Mouse (Mus musculus): ENCODE measurements around the gene Sh3kbp1. TPM values are rescaled to one million over a fixed set of nuclear protein-coding genes. Genes with fewer than 3 reads are reported as not detected.

Sh3kbp1 gene
- total and polyA plus RNA-seq, 3 experiments: 45.4 to 85.8 (median 48.2) TPM

- in situ Hi-C loops (cut with MboI; ENCODE audit: low pct_ligation_motif_present, low pct_unique_long_range_greater_than_20kb, low sequenced_read_pairs): no loop called here
- TF ChIP-seq BHLHE40 (IDR thresholded peaks at IDR 0.05; ENCODE audit: low read depth, low read length) (no peak), POLR2AphosphoS2 (IDR thresholded peaks at IDR 0.05; ENCODE audit: low read depth, low read length) (no peak), TBP (conservative IDR thresholded peaks at IDR 0.05; ENCODE audit: low read depth, low read length) (no peak)
- dilution Hi-C loops (cut with MboI; ENCODE audit: extremely low pct_ligation_motif_present, extremely low pct_unique_long_range_greater_than_20kb, low sequenced_read_pairs): no loop called here
- no peaks in the 10 kb centered on the region for H3K27me3 ChIP-seq (replicated peaks)
- H3K4me1 ChIP-seq (ENCODE audit: control insufficient read depth in 1 of 2, insufficient read depth in 2 of 2): no peaks in the 10 kb centered on the region
- no peak for DNase-seq (ENCODE audit: extremely low read depth)
- H3K4me3 ChIP-seq (replicated peaks in 1 of 3; ENCODE audit: low read depth in 2 of 3, low read length in 2 of 3, poor library complexity in 1 of 3): no peak overlapping the region
- no peaks in the 10 kb centered on the region for H3K9me3 ChIP-seq (replicated peaks; ENCODE audit: low read length)
- no peak overlapping the region for H3K9ac ChIP-seq (ENCODE audit: insufficient read depth, low read depth)
- peaks cover 0 to 3% of the 10 kb centered on the region in 2 experiments for H3K36me3 ChIP-seq (replicated peaks in 1 of 2; ENCODE audit: control insufficient read depth in 1 of 2, insufficient read depth in 1 of 2, low read length in 1 of 2)
- 0 out of 2 replicates have a peak, but pooled peaks cover 2% of the 10 kb centered on the region for H3K79me2 ChIP-seq (replicated peaks; ENCODE audit: control insufficient read depth, extremely low read depth, insufficient read depth, poor library complexity, severe bottlenecking)
- H3K27ac ChIP-seq (ENCODE audit: insufficient read depth, low read depth): no peak overlapping the region
- H3K4me2 ChIP-seq (ENCODE audit: insufficient read depth, low read depth, poor library complexity, severe bottlenecking): no peak overlapping the region
Observed at GRCm38 (mm10) chrX:159856866-159857265, 229.8 kb downstream of the Sh3kbp1 start.

DNA sequence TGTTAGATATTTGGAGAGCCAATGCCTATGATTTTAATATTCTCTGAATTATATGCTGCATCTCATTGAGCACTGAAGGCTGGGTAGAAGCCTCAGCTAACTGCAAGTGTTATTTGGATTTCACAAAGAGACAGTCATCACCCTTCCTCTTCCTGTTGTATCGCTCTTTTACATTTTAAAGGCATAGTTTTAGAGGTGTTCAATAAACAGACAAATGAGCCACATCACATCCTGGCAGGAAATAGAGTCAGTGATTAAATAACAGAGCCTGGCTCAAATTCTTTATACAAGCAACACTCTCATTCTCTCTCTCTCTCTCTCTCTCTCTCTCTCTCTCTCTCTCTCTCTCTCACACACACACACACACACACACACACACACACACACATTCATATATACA lies 231.1 kb downstream of the Sh3kbp1 start:
- Histone ChIP-seq H3K27ac (ENCODE audit: insufficient read depth, low read depth) (no peak overlapping the region), H3K79me2 (replicated peaks; ENCODE audit: control insufficient read depth, extremely low read depth, insufficient read depth, poor library complexity, severe bottlenecking) (0 out of 2 replicates have a peak, but pooled peaks cover 2% of the 10 kb centered on the region), H3K9me3 (replicated peaks; ENCODE audit: low read length) (no peaks in the 10 kb centered on the region), H3K27me3 (replicated peaks) (no peaks in the 10 kb centered on the region), H3K4me3 (replicated peaks in 1 of 3; ENCODE audit: low read depth in 2 of 3, low read length in 2 of 3, poor library complexity in 1 of 3) (no peak overlapping the region), H3K9ac (ENCODE audit: insufficient read depth, low read depth) (no peak overlapping the region), H3K36me3 (replicated peaks in 1 of 2; ENCODE audit: control insufficient read depth in 1 of 2, insufficient read depth in 1 of 2, low read length in 1 of 2) (peaks cover 0 to 7% of the 10 kb centered on the region in 2 experiments), H3K4me2 (ENCODE audit: insufficient read depth, low read depth, poor library complexity, severe bottlenecking) (no peak overlapping the region), H3K4me1 (ENCODE audit: control insufficient read depth in 1 of 2, insufficient read depth in 2 of 2) (no peaks in the 10 kb centered on the region)
- no peak for DNase-seq (ENCODE audit: extremely low read depth)
- TF ChIP-seq KAT2A (IDR thresholded peaks at IDR 0.05; ENCODE audit: insufficient replicate concordance, low read length) (no peak), USF1 (IDR thresholded peaks at IDR 0.05; ENCODE audit: low read depth, low read length) (no peak), IRF4 (IDR thresholded peaks at IDR 0.05; ENCODE audit: low read depth, low read length) (no peak), NELFE (IDR thresholded peaks at IDR 0.05; ENCODE audit: low read depth, low read length) (no peak), JUN (IDR thresholded peaks at IDR 0.05; ENCODE audit: insufficient read depth, low read depth, low read length) (no peak), PAX5 (IDR thresholded peaks at IDR 0.05; ENCODE audit: low read length) (no peak), JUND (conservative IDR thresholded peaks at IDR 0.05; ENCODE audit: low read depth, low read length) (no peak), SMC3 (IDR thresholded peaks at IDR 0.05; ENCODE audit: low read depth, low read length) (no peak), MAZ (IDR thresholded peaks at IDR 0.05; ENCODE audit: low read depth, low read length) (no peak), SIN3A (IDR thresholded peaks at IDR 0.05; ENCODE audit: low read length) (no peak), E2F4 (IDR thresholded peaks at IDR 0.05; ENCODE audit: insufficient replicate concordance, low read depth, low read length) (no peak), GABPA (IDR thresholded peaks at IDR 0.05; ENCODE audit: insufficient replicate concordance, low read depth, low read length) (no peak), ZMIZ1 (IDR thresholded peaks at IDR 0.05; ENCODE audit: low read depth, low read length) (no peak), ZNF384 (IDR thresholded peaks at IDR 0.05; ENCODE audit: low read depth, low read length) (no peak), ZKSCAN1 (IDR thresholded peaks at IDR 0.05; ENCODE audit: borderline replicate concordance, low read depth, low read length) (no peak), TCF12 (IDR thresholded peaks at IDR 0.05; ENCODE audit: low read depth, low read length) (no peak)
- in situ Hi-C loops (cut with MboI; ENCODE audit: low pct_ligation_motif_present, low pct_unique_long_range_greater_than_20kb, low sequenced_read_pairs) (no loop called here), dilution Hi-C loops (cut with MboI; ENCODE audit: extremely low pct_ligation_motif_present, extremely low pct_unique_long_range_greater_than_20kb, low sequenced_read_pairs) (no loop called here)
